Mouse (Mus musculus): ENCODE measurements around the gene Jam2. TPM values are rescaled to one million over a fixed set of nuclear protein-coding genes. Genes with fewer than 3 reads are reported as not detected.

Jam2 gene
- polyA plus RNA-seq (2011; ENCODE audit: insufficient read depth, insufficient read length, low replicate concordance, missing spikeins): 1.3 and 5.7 TPM in 2 replicates

- Histone ChIP-seq H3K27ac (ENCODE audit: control insufficient read depth, insufficient read depth, low read depth, low read length, poor library complexity) (no peak within 1 kb of the TSS), H3K4me3 (replicated peaks; ENCODE audit: control insufficient read depth, low read depth, low read length) (peak within 1 kb of the TSS; percentile 35)
- under 1% methylated on average over 43 of the region's 43 CpGs for WGBS
These were observed at the start of gene Jam2 for GRCm38 (mm10) chr16:84774003-84774703. Gene Jam2 (plus strand): TSS chr16:84774123.

GRCm38 (mm10) chr16:84734806-84735165, 39.1 kb upstream of the Jam2 start:
- under 1% methylated on average over 15 of the region's 15 CpGs for WGBS
- TF ChIP-seq POLR2A (IDR thresholded peaks at IDR 0.05; ENCODE audit: borderline replicate concordance, control insufficient read depth, low read depth, low read length) (no peak), CTCF (IDR thresholded peaks at IDR 0.05; ENCODE audit: control insufficient read depth, insufficient read depth, low read length) (no peak)
- Histone ChIP-seq H3K27ac (ENCODE audit: control insufficient read depth, insufficient read depth, low read depth, low read length, poor library complexity) (peak overlapping the region; percentile 2; the same call in 1 of the 2 replicates), H3K4me1 (ENCODE audit: control insufficient read depth, insufficient read depth, low read length) (peaks cover 1% of the 10 kb centered on the region; the same call in 1 of the 2 replicates), H3K4me3 (replicated peaks; ENCODE audit: control insufficient read depth, low read depth, low read length) (peak overlapping the region; percentile 84)

More at GRCm38 (mm10) chr16:84774003-84774703, at the start of gene Jam2:
- no peak for TF ChIP-seq POLR2A (IDR thresholded peaks at IDR 0.05; ENCODE audit: borderline replicate concordance, control insufficient read depth, low read depth, low read length)
- no peak for TF ChIP-seq CTCF (IDR thresholded peaks at IDR 0.05; ENCODE audit: control insufficient read depth, insufficient read depth, low read length)
- H3K4me1 ChIP-seq (ENCODE audit: control insufficient read depth, insufficient read depth, low read length): no peaks in the 10 kb centered on the region

- peak within 1 kb of the TSS; percentile 17; the same call in 1 of the 2 replicates for H3K27ac ChIP-seq (ENCODE audit: control insufficient read depth, insufficient read depth, low read depth, low read length, poor library complexity)
- H3K4me1 ChIP-seq (ENCODE audit: control insufficient read depth, insufficient read depth, low read length): peaks cover 1% of the 10 kb centered on the region; the same call in 1 of the 2 replicates
- under 1% methylated on average over 66 of the region's 66 CpGs for WGBS
- TF ChIP-seq POLR2A (IDR thresholded peaks at IDR 0.05; ENCODE audit: borderline replicate concordance, control insufficient read depth, low read depth, low read length): peak; percentile 71; the same call in 1 of the 2 replicates
- peak; percentile 86 for TF ChIP-seq CTCF (IDR thresholded peaks at IDR 0.05; ENCODE audit: control insufficient read depth, insufficient read depth, low read length)
- peak within 1 kb of the TSS; percentile 84 for H3K4me3 ChIP-seq (replicated peaks; ENCODE audit: control insufficient read depth, low read depth, low read length)
These were observed 38.5 kb upstream of the Jam2 start, which contains the start of gene Mrpl39 for GRCm38 (mm10) chr16:84735166-84736105. Gene Mrpl39 (minus strand): TSS chr16:84735742.

- peaks cover 1% of the 10 kb centered on the region; the same call in 1 of the 2 replicates for H3K4me1 ChIP-seq (ENCODE audit: control insufficient read depth, insufficient read depth, low read length)
- H3K4me3 ChIP-seq (replicated peaks; ENCODE audit: control insufficient read depth, low read depth, low read length): no peak overlapping the region
- 71% methylated on average over 3 of the region's 3 CpGs for WGBS
- TF ChIP-seq CTCF (IDR thresholded peaks at IDR 0.05; ENCODE audit: control insufficient read depth, insufficient read depth, low read length): no peak
- TF ChIP-seq POLR2A (IDR thresholded peaks at IDR 0.05; ENCODE audit: borderline replicate concordance, control insufficient read depth, low read depth, low read length): no peak
- H3K27ac ChIP-seq (ENCODE audit: control insufficient read depth, insufficient read depth, low read depth, low read length, poor library complexity): no peak overlapping the region
These were observed 36.6 kb upstream of the Jam2 start for GRCm38 (mm10) chr16:84737358-84737757.

GRCm38 (mm10) chr16:84744703-84745490, 29.0 kb upstream of the Jam2 start:
- TF ChIP-seq CTCF (IDR thresholded peaks at IDR 0.05; ENCODE audit: control insufficient read depth, insufficient read depth, low read length): no peak
- TF ChIP-seq POLR2A (IDR thresholded peaks at IDR 0.05; ENCODE audit: borderline replicate concordance, control insufficient read depth, low read depth, low read length): no peak
- Histone ChIP-seq H3K4me1 (ENCODE audit: control insufficient read depth, insufficient read depth, low read length) (no peaks in the 10 kb centered on the region), H3K27ac (ENCODE audit: control insufficient read depth, insufficient read depth, low read depth, low read length, poor library complexity) (no peak overlapping the region), H3K4me3 (replicated peaks; ENCODE audit: control insufficient read depth, low read depth, low read length) (no peak overlapping the region)
- 69% methylated on average over 10 of the region's 10 CpGs for WGBS

GRCm38 (mm10) chr16:84745721-84746306, 28.1 kb upstream of the Jam2 start:
- H3K4me3 ChIP-seq (replicated peaks; ENCODE audit: control insufficient read depth, low read depth, low read length): no peak overlapping the region
- WGBS: 74% methylated on average over 6 of the region's 6 CpGs
- no peaks in the 10 kb centered on the region for H3K4me1 ChIP-seq (ENCODE audit: control insufficient read depth, insufficient read depth, low read length)
- TF ChIP-seq POLR2A (IDR thresholded peaks at IDR 0.05; ENCODE audit: borderline replicate concordance, control insufficient read depth, low read depth, low read length): no peak
- no peak overlapping the region for H3K27ac ChIP-seq (ENCODE audit: control insufficient read depth, insufficient read depth, low read depth, low read length, poor library complexity)

- H3K4me1 ChIP-seq (ENCODE audit: control insufficient read depth, insufficient read depth, low read length): no peaks in the 10 kb centered on the region
- H3K4me3 ChIP-seq (replicated peaks; ENCODE audit: control insufficient read depth, low read depth, low read length): no peak overlapping the region
- no peak overlapping the region for H3K27ac ChIP-seq (ENCODE audit: control insufficient read depth, insufficient read depth, low read depth, low read length, poor library complexity)
- 76% methylated on average over 8 of the region's 8 CpGs for WGBS
- TF ChIP-seq CTCF (IDR thresholded peaks at IDR 0.05; ENCODE audit: control insufficient read depth, insufficient read depth, low read length) (no peak), POLR2A (IDR thresholded peaks at IDR 0.05; ENCODE audit: borderline replicate concordance, control insufficient read depth, low read depth, low read length) (no peak)
These were observed 6.0 kb upstream of the Jam2 start for GRCm38 (mm10) chr16:84767956-84768355.
